Mouse (Mus musculus) kidney, postnatal 4 days (tissue): ENCODE results near the gene Klf2.

Experiments
- DNase-seq, 2 experiments: peaks; one replicate each; pipeline ENCODE4 v3.0.0; 2021; ENCODE audit warnings: mixed read lengths in 2 of 2

Gene Klf2

GRCm38 (mm10) chr8:72305210-72305905 is 13.5 kb upstream of the Klf2 start, which contains the start of gene Gm10282:
Gm10282 (minus strand) TSS chr8:72305260.
- DNase-seq, result no peak

- DNase-seq, result no peak
Measured at GRCm38 (mm10) chr8:72306913-72307312, 11.9 kb upstream of the Klf2 start.

GRCm38 (mm10) chr8:72308276-72308675 is 10.6 kb upstream of the Klf2 start:
- DNase-seq, result peak; percentile 60 to 69

- DNase-seq, result peak; percentile 66 to 78
Measured at GRCm38 (mm10) chr8:72310849-72311506, 7.9 kb upstream of the Klf2 start.

- DNase-seq, result no peak
Measured at GRCm38 (mm10) chr8:72312926-72313518, 5.8 kb upstream of the Klf2 start.

- DNase-seq, result no peak
Measured at GRCm38 (mm10) chr8:72316053-72316695, 2.7 kb upstream of the Klf2 start.

GRCm38 (mm10) chr8:72317741-72318301 is 1.0 kb upstream of the Klf2 start:
- no peak for DNase-seq

GRCm38 (mm10) chr8:72319397-72319796 is 564 bp downstream of the Klf2 start:
- peak in 1 of 2 experiments; percentile 62 for DNase-seq

GRCm38 (mm10) chr8:72319921-72320802 is 1.3 kb downstream of the Klf2 start:
- peak; percentile 24 to 48 for DNase-seq

- DNase-seq, result peak; percentile 9 to 11
Measured at GRCm38 (mm10) chr8:72320803-72321583, 2.2 kb downstream of the Klf2 start.

- no peak for DNase-seq
Measured at GRCm38 (mm10) chr8:72321635-72322441, 3.0 kb downstream of the Klf2 start.

GRCm38 (mm10) chr8:72322471-72322889 is 3.6 kb downstream of the Klf2 start:
- DNase-seq, result peak in 1 of 2 experiments; percentile 19

GRCm38 (mm10) chr8:72323131-72323725 is 4.4 kb downstream of the Klf2 start:
- no peak for DNase-seq

- peak in 1 of 2 experiments; percentile 10 for DNase-seq
Measured at GRCm38 (mm10) chr8:72324036-72324706, 5.3 kb downstream of the Klf2 start.

GRCm38 (mm10) chr8:72324708-72325107 is 5.9 kb downstream of the Klf2 start:
- no peak for DNase-seq

GRCm38 (mm10) chr8:72329116-72329515 is 10.3 kb downstream of the Klf2 start:
- no peak for DNase-seq

- DNase-seq, result no peak
Measured at GRCm38 (mm10) chr8:72330806-72331516, 12.1 kb downstream of the Klf2 start.

GRCm38 (mm10) chr8:72331631-72332030 is 12.8 kb downstream of the Klf2 start:
- no peak for DNase-seq
